Mouse (Mus musculus) testis, adult 2 months (tissue): ENCODE measurements around the gene Marveld1.

Experiments
- CTCF ChIP-seq: fragments of 200-500 bp; IDR thresholded peaks from 2 replicates; pipeline ENCODE4 v1.5.1; 2012; ENCODE audit warnings: low read depth, mild to moderate bottlenecking, inconsistent platforms, low read length, moderate library complexity; ENCODE audit not compliant: control insufficient read depth, insufficient read depth, insufficient replicate concordance
- POLR2A ChIP-seq: fragments of 200-500 bp; IDR thresholded peaks from 2 replicates; pipeline ENCODE4 v1.6.1; 2012; ENCODE audit warnings: low read depth, mild to moderate bottlenecking, inconsistent platforms, low read length, moderate library complexity; ENCODE audit not compliant: control insufficient read depth

GRCm38 (mm10) chr19:42179356-42179755, 32.2 kb downstream of the Marveld1 start:
- TF ChIP-seq CTCF (no peak), POLR2A (no peak)
